Mouse (Mus musculus) erythroblast, embryonic 14.5 days (primary cell): ENCODE data around the gene Acsl5. TPM values are rescaled to one million over a fixed set of nuclear protein-coding genes. Genes with fewer than 3 reads are reported as not detected.

Experiments
- H3K27me3 ChIP-seq: 2 replicates; pipeline ENCODE4 v1.6.1; 2012; ENCODE audit warnings: inconsistent platforms; ENCODE audit not compliant: control insufficient read depth
- H3K36me3 ChIP-seq: 2 replicates; pipeline ENCODE4 v1.6.1; 2012; ENCODE audit warnings: mild to moderate bottlenecking, inconsistent platforms; ENCODE audit not compliant: control insufficient read depth
- H3K4me1 ChIP-seq: 2 replicates; pipeline ENCODE4 v1.6.1; 2012; ENCODE audit warnings: inconsistent platforms; ENCODE audit not compliant: control insufficient read depth
- H3K4me3 ChIP-seq: replicated peaks from 2 replicates; pipeline ENCODE3; 2012; ENCODE audit warnings: moderate library complexity, mild to moderate bottlenecking, inconsistent platforms
- H3K9me3 ChIP-seq: 2 replicates; pipeline ENCODE4 v1.6.1; 2012; ENCODE audit warnings: low read length, inconsistent platforms, mixed read lengths; ENCODE audit not compliant: control insufficient read depth
- GATA1 ChIP-seq: IDR thresholded peaks from 2 replicates; pipeline ENCODE4 v1.6.1; 2012; ENCODE audit warnings: low read length, inconsistent platforms, mixed read lengths
- TAL1 ChIP-seq: IDR thresholded peaks from 3 replicates; pipeline ENCODE4 v1.6.1; 2012; ENCODE audit warnings: low read length, inconsistent platforms, mixed read lengths
- polyA plus RNA-seq: library from polyadenylated mRNA; stranded (reverse); fragments of >175 nt; gene quantifications from 2 replicates; pipeline ENCODE4 v1.2.3, GENCODE M21; 2012

The Acsl5 gene
- polyA plus RNA-seq, 1 experiment: 1.3 TPM

DNA sequence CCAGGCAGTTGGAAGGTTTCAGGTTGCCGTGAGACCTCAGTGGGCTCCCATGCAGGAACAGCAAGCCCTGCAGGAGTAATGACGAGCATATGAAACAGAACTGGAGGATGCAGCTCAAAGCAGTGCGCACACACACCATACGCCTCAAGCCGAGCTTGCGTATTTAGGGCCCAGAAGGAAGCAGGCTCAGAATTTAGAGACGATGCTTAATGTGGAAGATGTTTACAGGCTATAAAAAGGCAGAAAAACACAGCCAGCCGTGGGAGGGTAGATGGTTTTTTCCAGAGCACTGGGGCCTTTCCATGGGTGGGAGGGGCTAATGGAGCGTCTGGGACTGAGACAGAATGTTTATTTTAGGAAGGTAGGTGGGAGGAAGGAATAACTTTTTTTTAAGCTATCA is 34.4 kb upstream of the Acsl5 start:
- TF ChIP-seq GATA1: no peak
- TF ChIP-seq TAL1: no peak
- Histone ChIP-seq H3K4me3 (no peak overlapping the region), H3K9me3 (no peaks in the 10 kb centered on the region), H3K27me3 (no peaks in the 10 kb centered on the region), H3K36me3 (no peaks in the 10 kb centered on the region), H3K4me1 (peaks cover 47% of the 10 kb centered on the region)

DNA sequence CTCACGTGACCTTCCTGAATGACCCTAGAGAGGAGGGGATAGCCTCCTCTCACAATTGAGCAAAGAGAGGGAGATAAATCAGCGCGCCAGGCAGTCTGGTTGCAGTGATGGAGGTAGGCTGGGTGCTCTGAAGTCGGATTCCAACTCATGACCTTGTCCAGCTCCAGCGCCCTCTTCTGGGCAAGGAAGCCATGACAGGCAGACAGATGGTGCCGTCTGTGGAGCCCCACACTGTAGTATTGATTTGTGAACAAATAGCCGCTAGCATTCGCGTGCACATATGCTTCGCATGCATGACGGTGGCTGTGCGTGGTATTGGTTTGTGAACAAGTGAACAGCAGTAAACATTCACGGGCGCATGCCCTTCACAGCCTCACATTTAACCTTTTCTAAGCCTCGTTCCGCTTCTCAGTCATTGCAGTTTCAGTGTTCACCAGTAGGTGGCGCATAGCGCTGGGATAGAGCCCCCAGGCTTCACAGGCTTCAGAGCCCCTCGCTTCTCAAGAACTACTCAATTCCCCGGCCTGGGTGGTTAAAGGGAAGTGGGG is 33.5 kb upstream of the Acsl5 start:
- Histone ChIP-seq H3K27me3 (no peaks in the 10 kb centered on the region), H3K4me1 (peaks cover 47% of the 10 kb centered on the region), H3K4me3 (peak overlapping the region; percentile 61), H3K36me3 (no peaks in the 10 kb centered on the region), H3K9me3 (no peaks in the 10 kb centered on the region)
- no peak for TF ChIP-seq GATA1
- no peak for TF ChIP-seq TAL1

DNA sequence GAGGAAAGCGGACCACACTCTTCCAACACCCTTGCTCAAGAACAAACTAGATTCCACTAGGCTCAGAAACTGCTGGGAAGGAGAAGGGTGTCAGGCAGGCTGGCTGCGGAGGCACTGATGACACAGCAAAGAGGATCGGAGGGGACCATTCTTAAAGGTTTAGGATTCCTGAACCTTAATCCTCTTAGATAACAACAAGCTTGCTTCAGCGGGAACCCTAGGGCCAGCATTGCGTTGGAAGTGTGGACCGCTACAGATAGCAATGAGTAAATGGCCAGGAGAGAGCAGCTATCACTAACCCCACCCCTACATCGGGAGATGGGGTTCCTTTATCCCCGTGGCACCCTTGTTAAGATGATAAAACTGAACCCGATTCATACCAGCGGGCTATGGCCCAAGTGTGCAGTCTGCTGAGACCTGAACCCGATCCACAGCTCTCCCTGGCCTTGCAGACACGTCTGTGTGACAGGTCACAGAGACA is 33.0 kb upstream of the Acsl5 start:
- Histone ChIP-seq H3K27me3 (no peaks in the 10 kb centered on the region), H3K4me3 (peak overlapping the region; percentile 61), H3K9me3 (no peaks in the 10 kb centered on the region), H3K36me3 (no peaks in the 10 kb centered on the region), H3K4me1 (peaks cover 47% of the 10 kb centered on the region)
- peak; percentile 79 for TF ChIP-seq TAL1
- TF ChIP-seq GATA1: peak; percentile 86

DNA sequence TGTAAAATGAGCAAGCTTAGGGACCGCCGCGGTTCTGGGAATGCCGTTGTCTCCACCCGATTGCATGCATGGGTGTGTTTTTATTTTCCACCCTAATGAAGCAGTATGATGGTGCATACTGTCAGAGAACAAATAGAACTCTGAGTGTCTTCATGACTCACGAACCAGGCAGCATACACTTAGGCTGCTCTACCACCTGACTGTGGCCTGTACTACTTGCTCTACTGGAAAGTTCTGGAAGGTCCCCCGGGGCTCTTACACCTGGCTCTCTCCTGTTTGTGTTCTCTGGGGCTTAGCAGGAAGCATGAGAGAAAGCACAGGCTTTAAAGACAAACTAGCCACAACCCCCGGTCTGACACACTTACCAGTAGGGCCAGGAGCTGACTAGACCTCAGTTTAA is 32.4 kb upstream of the Acsl5 start:
- H3K4me3 ChIP-seq: peak overlapping the region; percentile 61
- H3K27me3 ChIP-seq: 0 out of 2 replicates have a peak, but pooled peaks cover 2% of the 10 kb centered on the region
- TF ChIP-seq TAL1 (no peak), GATA1 (no peak)
- no peaks in the 10 kb centered on the region for H3K9me3 ChIP-seq
- no peaks in the 10 kb centered on the region for H3K36me3 ChIP-seq
- H3K4me1 ChIP-seq: peaks cover 47% of the 10 kb centered on the region

DNA sequence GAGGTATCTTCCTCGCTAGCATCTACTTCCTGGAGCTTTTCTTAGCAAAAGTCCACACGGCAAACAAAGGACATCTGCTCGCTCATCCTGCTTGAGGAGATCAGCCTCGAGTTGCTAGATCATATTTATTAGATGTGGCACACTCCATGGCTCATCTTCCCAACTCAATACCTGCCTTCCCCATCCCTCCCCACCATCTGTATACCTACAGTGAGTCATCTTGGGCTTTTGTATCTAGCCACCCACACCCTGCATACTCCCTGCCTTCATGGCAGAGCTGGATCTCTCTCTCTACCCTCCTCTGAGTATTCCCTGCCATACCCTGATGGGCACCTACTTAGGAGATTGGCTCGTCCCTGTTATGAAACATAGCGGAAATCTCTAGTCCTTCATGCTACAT is 30.5 kb upstream of the Acsl5 start:
- H3K9me3 ChIP-seq: no peaks in the 10 kb centered on the region
- no peaks in the 10 kb centered on the region for H3K36me3 ChIP-seq
- no peak for TF ChIP-seq TAL1
- TF ChIP-seq GATA1: no peak
- no peak overlapping the region for H3K4me3 ChIP-seq
- H3K27me3 ChIP-seq: 0 out of 2 replicates have a peak, but pooled peaks cover 2% of the 10 kb centered on the region
- peaks cover 47% of the 10 kb centered on the region for H3K4me1 ChIP-seq

DNA sequence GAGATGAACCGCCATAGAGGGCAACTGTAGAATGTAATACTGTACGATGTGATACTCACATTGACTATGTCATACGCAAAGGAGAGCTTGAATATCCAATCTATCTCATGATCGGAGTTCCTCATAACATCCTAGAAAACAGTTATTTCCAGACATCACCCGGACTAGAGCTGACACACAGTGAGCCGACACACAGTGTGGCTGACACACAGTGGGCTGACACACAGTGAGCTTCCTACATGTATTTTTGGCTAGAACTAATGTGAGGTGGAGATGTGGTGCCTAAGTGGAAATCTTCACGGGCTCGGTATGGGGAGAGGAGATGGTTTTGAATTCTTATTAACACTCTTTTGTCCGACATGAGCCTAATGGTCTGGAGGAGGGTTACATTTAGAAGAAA is 29.5 kb upstream of the Acsl5 start:
- Histone ChIP-seq H3K27me3 (0 out of 2 replicates have a peak, but pooled peaks cover 2% of the 10 kb centered on the region), H3K4me1 (peaks cover 44% of the 10 kb centered on the region)
- TF ChIP-seq TAL1 (no peak), GATA1 (no peak)

DNA sequence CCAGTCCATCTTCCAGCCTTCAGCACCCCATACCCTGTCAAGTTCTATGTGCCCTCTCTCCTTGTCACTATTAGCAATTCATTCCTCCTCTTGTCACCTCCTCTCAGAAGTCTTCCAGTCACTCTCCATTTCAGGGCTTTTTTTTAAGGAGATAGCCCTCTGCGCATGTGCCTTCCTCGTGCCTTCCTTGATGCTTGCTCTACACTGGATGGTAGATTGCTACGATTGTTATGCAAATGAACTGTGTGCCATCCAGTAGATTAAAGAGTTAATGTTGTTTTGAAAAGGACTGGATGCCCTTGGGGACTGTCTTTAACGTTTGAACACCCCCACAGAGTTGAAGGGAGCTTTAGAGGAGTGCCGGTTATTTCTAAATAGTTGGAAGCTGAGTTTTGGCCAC is 25.1 kb upstream of the Acsl5 start:
- no peak for TF ChIP-seq GATA1
- no peak for TF ChIP-seq TAL1
- H3K9me3 ChIP-seq: no peaks in the 10 kb centered on the region
- H3K4me1 ChIP-seq: peaks cover 8% of the 10 kb centered on the region
- H3K27me3 ChIP-seq: 0 out of 2 replicates have a peak, but pooled peaks cover 2% of the 10 kb centered on the region
- H3K36me3 ChIP-seq: no peaks in the 10 kb centered on the region
- no peak overlapping the region for H3K4me3 ChIP-seq

More for the DNA sequence above, 29.5 kb upstream of the Acsl5 start:
- H3K36me3 ChIP-seq: no peaks in the 10 kb centered on the region
- no peak overlapping the region for H3K4me3 ChIP-seq
- no peaks in the 10 kb centered on the region for H3K9me3 ChIP-seq

DNA sequence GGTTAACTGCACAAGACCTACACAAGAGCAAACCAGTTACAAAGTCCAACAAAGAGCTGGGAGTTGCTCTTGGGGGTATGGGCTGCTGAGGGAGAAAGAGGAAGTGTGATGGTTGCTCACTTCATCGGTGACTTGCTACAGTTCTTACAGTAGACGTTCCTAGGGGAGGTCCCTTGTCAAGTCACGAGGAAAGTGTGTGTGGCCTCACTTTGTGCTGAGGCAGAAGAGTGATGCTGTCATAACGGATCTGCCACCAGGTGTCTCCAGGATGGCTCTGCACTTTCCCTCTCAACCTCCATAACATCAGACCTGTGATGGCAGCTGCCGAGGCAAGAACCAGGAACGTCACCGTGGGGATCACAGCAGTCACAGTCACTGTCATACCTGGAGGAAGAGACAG is 24.6 kb upstream of the Acsl5 start:
- Histone ChIP-seq H3K4me1 (peaks cover 11% of the 10 kb centered on the region), H3K4me3 (no peak overlapping the region), H3K27me3 (0 out of 2 replicates have a peak, but pooled peaks cover 2% of the 10 kb centered on the region), H3K36me3 (no peaks in the 10 kb centered on the region), H3K9me3 (no peaks in the 10 kb centered on the region)
- no peak for TF ChIP-seq GATA1
- no peak for TF ChIP-seq TAL1

DNA sequence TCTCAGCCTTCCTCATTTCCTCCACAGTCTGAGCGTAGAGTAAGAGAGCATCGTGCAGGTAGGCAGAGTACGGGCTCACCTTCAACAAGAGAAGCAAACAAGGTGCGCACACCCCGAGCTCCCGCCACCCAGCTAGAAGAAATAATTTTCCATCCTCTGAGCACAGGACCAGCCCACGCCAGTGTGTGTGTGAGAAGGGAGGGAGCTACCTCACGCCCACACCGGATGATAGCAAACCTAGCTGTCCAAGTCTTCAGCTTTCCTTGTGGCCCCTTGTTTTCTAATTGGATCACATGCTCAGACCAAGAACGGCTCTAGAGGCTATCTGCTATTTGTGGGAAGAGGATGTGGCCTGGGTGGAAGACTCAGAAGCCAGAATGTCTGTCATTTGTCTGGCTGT is 20.7 kb upstream of the Acsl5 start:
- Histone ChIP-seq H3K4me3 (no peak overlapping the region), H3K27me3 (no peaks in the 10 kb centered on the region), H3K9me3 (no peaks in the 10 kb centered on the region), H3K4me1 (peaks cover 26% of the 10 kb centered on the region), H3K36me3 (no peaks in the 10 kb centered on the region)
- no peak for TF ChIP-seq TAL1
- no peak for TF ChIP-seq GATA1

DNA sequence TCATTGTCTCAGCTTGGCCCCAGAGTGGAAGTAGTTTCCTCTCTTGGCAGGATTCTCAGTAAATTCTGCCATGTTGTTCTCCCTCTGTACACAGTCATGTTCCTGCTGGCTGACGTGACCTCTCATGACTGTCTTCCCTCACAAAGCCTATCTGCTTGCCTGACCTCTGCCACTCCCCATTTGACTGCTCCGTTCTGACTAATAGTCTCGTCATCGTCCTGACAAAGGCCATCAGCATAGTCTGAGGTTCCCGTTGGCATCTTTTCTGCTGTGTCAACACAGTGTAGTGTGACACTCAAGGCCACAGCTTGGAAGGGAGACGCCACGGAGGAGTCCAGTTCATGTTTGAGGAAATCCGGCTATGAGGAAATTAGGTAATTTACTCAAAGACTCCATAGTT is 19.6 kb upstream of the Acsl5 start:
- no peaks in the 10 kb centered on the region for H3K9me3 ChIP-seq
- H3K27me3 ChIP-seq: no peaks in the 10 kb centered on the region
- H3K4me1 ChIP-seq: peaks cover 26% of the 10 kb centered on the region
- no peaks in the 10 kb centered on the region for H3K36me3 ChIP-seq
- H3K4me3 ChIP-seq: no peak overlapping the region
- no peak for TF ChIP-seq TAL1
- TF ChIP-seq GATA1: no peak
